Mouse (Mus musculus): ENCODE data around the gene Daam2. TPM values are rescaled to one million over a fixed set of nuclear protein-coding genes. Genes with fewer than 3 reads are reported as not detected.

Daam2 gene
- polyA plus RNA-seq, 1 experiment = 0.28 TPM

DNA sequence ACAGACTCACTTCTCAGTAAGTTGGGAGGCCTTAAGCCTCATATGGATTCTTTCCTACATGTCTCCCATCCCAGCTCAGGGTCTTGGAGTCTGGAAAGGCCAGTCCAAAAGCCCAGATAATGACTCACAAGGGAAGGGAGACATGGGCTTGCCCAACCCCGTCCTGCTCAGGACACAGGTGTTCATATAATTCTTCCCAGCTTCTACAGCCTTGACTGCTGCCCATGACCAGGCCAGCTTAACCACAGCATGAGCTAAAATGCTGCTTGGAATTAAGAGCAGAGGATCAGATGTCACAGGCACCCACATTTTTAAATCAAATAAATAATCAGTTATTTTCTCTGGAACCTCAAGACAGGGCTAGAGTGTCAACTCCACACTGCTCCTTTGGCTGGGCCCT, 89.0 kb downstream of the Daam2 start:
- no peak overlapping the region for H3K9ac ChIP-seq (ENCODE audit: low read depth, poor library complexity, severe bottlenecking)
- no peaks in the 10 kb centered on the region for H3K9me3 ChIP-seq (replicated peaks; ENCODE audit: control insufficient read depth, insufficient read depth, low read length, poor library complexity, severe bottlenecking)
- no peak for TF ChIP-seq CTCF (IDR thresholded peaks at IDR 0.05; ENCODE audit: low read depth, low read length)
- no peak for TF ChIP-seq EP300 (IDR thresholded peaks at IDR 0.05; ENCODE audit: insufficient read depth, low read depth, low read length)
- no peak for TF ChIP-seq POLR2A (IDR thresholded peaks at IDR 0.05; ENCODE audit: insufficient read depth, low read length)
- no peaks in the 10 kb centered on the region for H3K36me3 ChIP-seq (ENCODE audit: control insufficient read depth, insufficient read depth, low read length, poor library complexity, severe bottlenecking)
- H3K27me3 ChIP-seq (ENCODE audit: control insufficient read depth, insufficient read depth, low read length, poor library complexity, severe bottlenecking) = no peaks in the 10 kb centered on the region
- H3K27ac ChIP-seq (ENCODE audit: insufficient read depth, low read length) = no peak overlapping the region
- no peaks in the 10 kb centered on the region for H3K4me1 ChIP-seq (ENCODE audit: control insufficient read depth, insufficient read depth, low read length)
- H3K4me3 ChIP-seq (ENCODE audit: low read depth, low read length) = no peak overlapping the region

DNA sequence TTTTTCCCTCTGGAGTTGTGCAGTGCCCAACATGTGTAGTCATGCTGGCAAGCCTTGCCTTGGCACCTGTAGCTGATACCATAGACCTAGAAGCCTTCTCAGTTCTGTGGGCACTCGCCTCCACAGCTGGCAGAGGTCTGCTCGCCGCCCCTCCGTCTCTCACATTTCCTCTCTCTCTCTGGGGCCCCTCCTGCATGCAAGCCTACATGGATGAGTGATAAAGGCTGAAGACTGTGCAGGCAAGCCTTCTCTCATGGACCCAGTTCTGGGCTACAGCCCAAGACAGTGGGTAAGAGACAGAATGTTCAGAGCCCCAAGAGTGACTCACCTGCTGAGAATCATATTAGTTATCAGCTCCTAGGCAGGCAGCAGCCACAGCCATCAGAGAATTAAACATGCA, 90.1 kb downstream of the Daam2 start:
- Histone ChIP-seq H3K27ac (ENCODE audit: insufficient read depth, low read length) (no peak overlapping the region), H3K4me3 (ENCODE audit: low read depth, low read length) (no peak overlapping the region), H3K9ac (ENCODE audit: low read depth, poor library complexity, severe bottlenecking) (no peak overlapping the region), H3K9me3 (replicated peaks; ENCODE audit: control insufficient read depth, insufficient read depth, low read length, poor library complexity, severe bottlenecking) (no peaks in the 10 kb centered on the region), H3K27me3 (ENCODE audit: control insufficient read depth, insufficient read depth, low read length, poor library complexity, severe bottlenecking) (no peaks in the 10 kb centered on the region), H3K36me3 (ENCODE audit: control insufficient read depth, insufficient read depth, low read length, poor library complexity, severe bottlenecking) (no peaks in the 10 kb centered on the region), H3K4me1 (ENCODE audit: control insufficient read depth, insufficient read depth, low read length) (no peaks in the 10 kb centered on the region)
- no peak for TF ChIP-seq EP300 (IDR thresholded peaks at IDR 0.05; ENCODE audit: insufficient read depth, low read depth, low read length)
- TF ChIP-seq POLR2A (IDR thresholded peaks at IDR 0.05; ENCODE audit: insufficient read depth, low read length) = no peak
- TF ChIP-seq CTCF (IDR thresholded peaks at IDR 0.05; ENCODE audit: low read depth, low read length) = no peak

DNA sequence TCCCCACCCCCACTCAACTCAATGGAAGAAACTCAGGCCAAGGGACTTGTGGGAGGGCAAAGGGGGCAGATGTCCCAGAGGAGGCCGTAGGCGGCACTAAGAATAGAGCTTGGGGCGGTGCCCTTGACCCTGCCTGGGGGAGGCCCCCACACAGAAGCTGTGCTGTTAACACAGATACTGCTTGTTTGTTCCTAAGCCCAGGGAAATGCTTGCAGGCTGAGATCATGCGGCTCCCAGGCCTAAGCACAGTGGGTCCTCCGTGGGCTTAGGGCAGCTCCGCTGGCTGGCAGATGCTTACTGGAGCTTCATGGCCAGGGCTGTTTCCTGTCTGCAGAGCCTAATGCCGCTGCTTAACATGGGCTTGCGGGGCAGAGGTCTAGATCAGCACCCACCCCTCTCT, 91.5 kb downstream of the Daam2 start:
- Histone ChIP-seq H3K27me3 (ENCODE audit: control insufficient read depth, insufficient read depth, low read length, poor library complexity, severe bottlenecking) (no peaks in the 10 kb centered on the region), H3K9ac (ENCODE audit: low read depth, poor library complexity, severe bottlenecking) (no peak overlapping the region), H3K4me1 (ENCODE audit: control insufficient read depth, insufficient read depth, low read length) (no peaks in the 10 kb centered on the region), H3K36me3 (ENCODE audit: control insufficient read depth, insufficient read depth, low read length, poor library complexity, severe bottlenecking) (no peaks in the 10 kb centered on the region), H3K4me3 (ENCODE audit: low read depth, low read length) (no peak overlapping the region), H3K9me3 (replicated peaks; ENCODE audit: control insufficient read depth, insufficient read depth, low read length, poor library complexity, severe bottlenecking) (no peaks in the 10 kb centered on the region), H3K27ac (ENCODE audit: insufficient read depth, low read length) (no peak overlapping the region)
- no peak for TF ChIP-seq EP300 (IDR thresholded peaks at IDR 0.05; ENCODE audit: insufficient read depth, low read depth, low read length)
- TF ChIP-seq POLR2A (IDR thresholded peaks at IDR 0.05; ENCODE audit: insufficient read depth, low read length) = no peak
- no peak for TF ChIP-seq CTCF (IDR thresholded peaks at IDR 0.05; ENCODE audit: low read depth, low read length)

DNA sequence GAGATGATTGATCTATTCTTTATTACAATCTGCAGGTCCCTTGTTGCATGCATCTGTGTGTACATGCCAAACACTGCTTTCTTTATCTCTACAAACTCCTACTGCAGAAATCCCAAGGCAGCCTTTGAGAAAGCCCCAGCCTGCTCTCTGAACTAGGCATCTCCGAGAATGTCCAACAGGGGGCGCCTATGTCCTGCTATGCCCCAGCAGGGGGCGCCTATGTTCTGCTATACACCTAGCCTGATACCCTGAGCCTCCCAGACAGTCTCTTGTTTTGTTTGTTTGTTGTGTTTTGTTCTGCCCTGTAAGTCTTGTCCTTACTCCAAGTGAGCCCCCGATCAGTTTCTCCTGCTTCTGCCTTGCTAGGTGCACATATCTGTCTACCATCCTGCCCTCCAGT, 95.9 kb downstream of the Daam2 start:
- Histone ChIP-seq H3K27ac (ENCODE audit: insufficient read depth, low read length) (no peak overlapping the region), H3K9me3 (replicated peaks; ENCODE audit: control insufficient read depth, insufficient read depth, low read length, poor library complexity, severe bottlenecking) (no peaks in the 10 kb centered on the region), H3K4me1 (ENCODE audit: control insufficient read depth, insufficient read depth, low read length) (no peaks in the 10 kb centered on the region), H3K9ac (ENCODE audit: low read depth, poor library complexity, severe bottlenecking) (no peak overlapping the region), H3K4me3 (ENCODE audit: low read depth, low read length) (no peak overlapping the region), H3K27me3 (ENCODE audit: control insufficient read depth, insufficient read depth, low read length, poor library complexity, severe bottlenecking) (no peaks in the 10 kb centered on the region), H3K36me3 (ENCODE audit: control insufficient read depth, insufficient read depth, low read length, poor library complexity, severe bottlenecking) (no peaks in the 10 kb centered on the region)
- peak; percentile 85 for TF ChIP-seq CTCF (IDR thresholded peaks at IDR 0.05; ENCODE audit: low read depth, low read length)
- TF ChIP-seq EP300 (IDR thresholded peaks at IDR 0.05; ENCODE audit: insufficient read depth, low read depth, low read length) = no peak

DNA sequence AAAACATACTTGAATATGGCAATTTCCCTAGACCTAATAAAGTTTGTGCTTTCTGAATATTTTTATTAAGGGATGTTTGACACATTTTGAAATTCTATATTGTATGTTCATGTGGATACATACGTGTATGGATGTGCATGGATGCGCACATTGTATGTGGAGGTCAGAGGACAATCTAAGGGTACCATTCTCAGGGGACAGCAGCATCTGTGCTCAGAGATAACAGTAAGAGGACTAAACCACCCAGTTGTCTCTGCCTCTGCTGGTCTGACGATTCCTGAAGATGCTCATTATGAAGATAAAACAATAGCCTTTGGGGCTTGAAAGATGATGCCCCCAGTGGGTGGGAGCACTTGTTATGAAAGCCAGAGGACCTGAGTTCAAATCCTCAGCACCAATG, 99.3 kb downstream of the Daam2 start:
- no peaks in the 10 kb centered on the region for H3K36me3 ChIP-seq (ENCODE audit: control insufficient read depth, insufficient read depth, low read length, poor library complexity, severe bottlenecking)
- no peaks in the 10 kb centered on the region for H3K4me1 ChIP-seq (ENCODE audit: control insufficient read depth, insufficient read depth, low read length)
- TF ChIP-seq EP300 (IDR thresholded peaks at IDR 0.05; ENCODE audit: insufficient read depth, low read depth, low read length) = no peak
- TF ChIP-seq POLR2A (IDR thresholded peaks at IDR 0.05; ENCODE audit: insufficient read depth, low read length) = no peak
- TF ChIP-seq CTCF (IDR thresholded peaks at IDR 0.05; ENCODE audit: low read depth, low read length) = no peak
- H3K9ac ChIP-seq (ENCODE audit: low read depth, poor library complexity, severe bottlenecking) = no peak overlapping the region
- no peaks in the 10 kb centered on the region for H3K27me3 ChIP-seq (ENCODE audit: control insufficient read depth, insufficient read depth, low read length, poor library complexity, severe bottlenecking)
- no peaks in the 10 kb centered on the region for H3K9me3 ChIP-seq (replicated peaks; ENCODE audit: control insufficient read depth, insufficient read depth, low read length, poor library complexity, severe bottlenecking)
- no peak overlapping the region for H3K27ac ChIP-seq (ENCODE audit: insufficient read depth, low read length)
- no peak overlapping the region for H3K4me3 ChIP-seq (ENCODE audit: low read depth, low read length)

DNA sequence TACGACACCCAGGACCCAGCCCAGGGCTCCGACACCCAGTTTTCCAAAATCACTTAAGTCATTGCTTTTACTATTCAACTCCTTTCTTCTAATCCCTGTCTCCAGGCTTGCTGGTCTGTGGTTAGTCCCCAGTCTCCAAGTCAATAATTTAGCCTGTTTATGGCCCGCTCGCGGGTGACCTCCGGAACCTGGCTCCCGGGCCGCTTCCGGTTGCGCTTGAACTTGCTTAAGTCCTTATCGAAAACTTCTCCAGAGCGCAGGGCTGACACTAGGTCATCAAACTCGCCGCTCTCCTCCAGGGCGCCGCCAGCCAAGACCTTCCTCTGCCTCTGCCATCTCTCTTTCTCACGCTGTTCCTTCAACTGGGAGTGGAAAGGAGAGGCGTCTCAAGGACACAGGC, 105.8 kb downstream of the Daam2 start:
- Histone ChIP-seq H3K9ac (ENCODE audit: low read depth, poor library complexity, severe bottlenecking) (no peak overlapping the region), H3K9me3 (replicated peaks; ENCODE audit: control insufficient read depth, insufficient read depth, low read length, poor library complexity, severe bottlenecking) (no peaks in the 10 kb centered on the region), H3K27ac (ENCODE audit: insufficient read depth, low read length) (no peak overlapping the region), H3K4me3 (ENCODE audit: low read depth, low read length) (no peak overlapping the region), H3K36me3 (ENCODE audit: control insufficient read depth, insufficient read depth, low read length, poor library complexity, severe bottlenecking) (no peaks in the 10 kb centered on the region), H3K27me3 (ENCODE audit: control insufficient read depth, insufficient read depth, low read length, poor library complexity, severe bottlenecking) (no peaks in the 10 kb centered on the region), H3K4me1 (ENCODE audit: control insufficient read depth, insufficient read depth, low read length) (no peaks in the 10 kb centered on the region)
- TF ChIP-seq CTCF (IDR thresholded peaks at IDR 0.05; ENCODE audit: low read depth, low read length) (no peak), EP300 (IDR thresholded peaks at IDR 0.05; ENCODE audit: insufficient read depth, low read depth, low read length) (no peak), POLR2A (IDR thresholded peaks at IDR 0.05; ENCODE audit: insufficient read depth, low read length) (no peak)

All from ES-Bruce4 (cell line).